Mouse (Mus musculus) ES-E14 (cell line): ENCODE measurements around the gene Nsmce3. TPM values are rescaled to one million over a fixed set of nuclear protein-coding genes. Genes with fewer than 3 reads are reported as not detected.

Experiments
- DNase-seq: peaks from one replicate; pipeline ENCODE4 v3.0.0-alpha.2; 2013; ENCODE audit warnings: low read depth, low spot score
- H3K27ac ChIP-seq: 2 replicates; pipeline ENCODE4 v1.5.1; 2012; ENCODE audit warnings: low read depth, mild to moderate bottlenecking, low read length, moderate library complexity, mixed read lengths; ENCODE audit not compliant: poor library complexity, insufficient read depth, severe bottlenecking
- H3K36me3 ChIP-seq: 2 replicates; pipeline ENCODE4 v1.6.1; 2012; ENCODE audit warnings: mild to moderate bottlenecking, low read length, moderate library complexity, mixed read lengths; ENCODE audit not compliant: control insufficient read depth, poor library complexity, insufficient read depth, severe bottlenecking
- H3K4me1 ChIP-seq, 2 experiments: fragments of 150-350 bp in 1 of 2; sonication (generic) in 1 of 2; 2 replicates each; pipeline ENCODE4 v1.6.1; 2012; ENCODE audit warnings: low read length in 2 of 2, mild to moderate bottlenecking in 1 of 2, mixed read lengths in 1 of 2; ENCODE audit not compliant: control insufficient read depth in 2 of 2, insufficient read depth in 2 of 2, poor library complexity in 1 of 2
- H3K4me3 ChIP-seq, 2 experiments: fragments of 150-350 bp in 1 of 2; sonication (generic) in 1 of 2; 2 replicates each; pipeline ENCODE4 v1.5.1; 2012; ENCODE audit warnings: low read length in 2 of 2, low read depth in 1 of 2, mild to moderate bottlenecking in 1 of 2, mixed read lengths in 1 of 2; ENCODE audit not compliant: insufficient read depth in 1 of 2, poor library complexity in 1 of 2, severe bottlenecking in 1 of 2
- H3K9ac ChIP-seq: 2 replicates; pipeline ENCODE4 v1.6.1; 2012; ENCODE audit warnings: low read depth, mild to moderate bottlenecking, low read length, mixed read lengths; ENCODE audit not compliant: poor library complexity, insufficient read depth, severe bottlenecking
- H3K9me3 ChIP-seq: fragments of 150-350 bp; sonication (generic); 2 replicates; pipeline ENCODE4 v1.6.1; 2012; ENCODE audit warnings: low read depth, mild to moderate bottlenecking, low read length; ENCODE audit not compliant: control insufficient read depth, insufficient read depth
- CHD2 ChIP-seq: IDR thresholded peaks from 2 replicates; pipeline ENCODE4 v1.6.1; 2014; ENCODE audit warnings: mild to moderate bottlenecking, low read depth, low read length, inconsistent platforms
- HCFC1 ChIP-seq: IDR thresholded peaks from 2 replicates; pipeline ENCODE4 v1.6.1; 2012; ENCODE audit warnings: low read length, inconsistent platforms, borderline replicate concordance; ENCODE audit not compliant: insufficient read depth
- MAFK ChIP-seq: IDR thresholded peaks from 2 replicates; pipeline ENCODE4 v1.6.1; 2014; ENCODE audit warnings: mild to moderate bottlenecking, low read depth, low read length, inconsistent platforms; ENCODE audit not compliant: insufficient read depth
- ZC3H11A ChIP-seq: IDR thresholded peaks from 2 replicates; pipeline ENCODE4 v1.6.1; 2012; ENCODE audit warnings: low read depth, mild to moderate bottlenecking, inconsistent platforms, low read length, borderline replicate concordance
- ZNF384 ChIP-seq: IDR thresholded peaks from 2 replicates; pipeline ENCODE4 v1.6.1; 2012; ENCODE audit warnings: low read depth, low read length, inconsistent platforms
- in situ Hi-C, 2 experiments: fragments of 600-800 bp; cut with MboI; formaldehyde crosslinking; loops; one replicate each; pipeline ENCODE4 v1.15.1; 2025; ENCODE audit warnings: low sequenced_read_pairs in 2 of 2, inconsistent platforms in 1 of 2; ENCODE audit not compliant: unreplicated experiment in 2 of 2
- total RNA-seq: library from RNA; depleted of rRNA; stranded (reverse); fragments of 300-350 nt; gene quantifications from 2 replicates; pipeline ENCODE4 v1.2.3, GENCODE M21; 2012

Nsmce3 gene
- total RNA-seq, 1 experiment = 14.3 TPM

DNA sequence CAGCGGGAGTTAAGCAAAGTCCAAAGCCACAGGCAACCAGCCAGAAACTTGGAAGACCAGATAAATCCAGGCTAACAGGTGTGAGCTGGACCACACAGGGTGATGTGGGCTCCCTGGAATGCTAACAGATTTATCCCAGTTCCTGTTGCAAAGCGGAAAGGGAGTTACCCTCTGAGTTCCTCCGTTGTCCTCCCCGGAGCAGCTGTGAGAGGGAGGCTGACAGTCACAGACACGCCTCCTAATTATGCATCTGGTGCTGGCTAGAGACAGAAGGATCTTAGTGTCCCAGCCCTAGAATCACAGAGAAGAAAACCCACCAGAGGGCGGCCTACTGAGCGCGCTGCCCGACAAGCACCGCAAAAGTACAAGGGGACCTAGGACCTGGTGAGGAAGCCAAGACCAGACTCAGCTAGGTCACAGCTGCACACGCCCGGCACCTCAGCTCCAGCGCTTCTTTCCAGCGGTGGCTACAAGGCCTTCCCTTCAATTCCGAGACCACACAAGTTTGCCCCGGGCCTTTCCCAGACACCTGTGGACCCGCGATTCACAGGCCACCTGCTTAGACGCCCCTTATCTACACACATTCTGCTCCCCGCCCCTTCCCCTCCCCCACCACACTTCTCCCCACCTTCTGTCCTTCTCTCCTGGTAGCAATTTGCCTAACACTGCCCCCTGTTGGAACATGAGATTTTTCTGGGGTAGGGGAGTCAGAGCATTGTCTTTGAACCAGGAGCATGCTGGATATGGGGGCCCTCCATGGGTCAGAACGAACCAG, 32.8 kb downstream of the Nsmce3 start:
- Histone ChIP-seq H3K4me1 (peaks cover 6 to 16% of the 10 kb centered on the region in 2 experiments; a peak in 3 of 4 replicates), H3K4me3 (peak overlapping the region; percentile 49 to 50; a peak in 3 of 4 replicates), H3K27ac (peak overlapping the region; percentile 95), H3K9ac (peak overlapping the region; percentile 60), H3K9me3 (no peaks in the 10 kb centered on the region), H3K36me3 (no peaks in the 10 kb centered on the region)
- peak; percentile 90 for DNase-seq
- TF ChIP-seq ZC3H11A (no peak; the same call in 1 of the 2 replicates), CHD2 (no peak), MAFK (peak; percentile 21; the same call in 1 of the 2 replicates), ZNF384 (no peak), HCFC1 (no peak)
- in situ Hi-C loops = no loop called here

DNA sequence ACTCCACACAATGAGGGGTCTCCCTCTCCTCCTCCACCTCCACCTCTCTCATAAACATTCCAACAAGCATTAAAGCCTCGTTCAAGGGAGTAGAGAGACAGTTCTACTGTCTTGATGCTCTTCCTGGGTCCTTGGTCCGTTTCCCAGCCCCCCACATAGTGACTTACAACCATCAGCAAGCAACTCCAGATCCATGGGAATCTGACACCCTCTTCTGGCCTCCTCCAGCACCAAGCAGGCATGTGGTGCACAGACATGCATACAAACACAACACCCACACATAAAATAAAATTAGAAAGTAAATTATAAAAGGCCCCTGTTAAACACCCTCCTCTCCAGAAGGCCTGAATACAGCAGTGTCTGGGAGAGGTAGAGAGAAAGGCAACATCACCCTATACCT, 33.5 kb downstream of the Nsmce3 start:
- Histone ChIP-seq H3K9ac (no peak overlapping the region), H3K9me3 (no peaks in the 10 kb centered on the region), H3K4me3 (peak overlapping the region in 1 of 2 experiments; percentile 4; a peak in 1 of 4 replicates), H3K4me1 (peaks cover 6 to 16% of the 10 kb centered on the region in 2 experiments; a peak in 3 of 4 replicates), H3K27ac (peak overlapping the region; percentile 40), H3K36me3 (no peaks in the 10 kb centered on the region)
- in situ Hi-C loops = no loop called here
- no peak for DNase-seq
- TF ChIP-seq ZNF384 = no peak
- TF ChIP-seq HCFC1 = no peak
- TF ChIP-seq CHD2 = no peak
- TF ChIP-seq MAFK = no peak
- TF ChIP-seq ZC3H11A = no peak

DNA sequence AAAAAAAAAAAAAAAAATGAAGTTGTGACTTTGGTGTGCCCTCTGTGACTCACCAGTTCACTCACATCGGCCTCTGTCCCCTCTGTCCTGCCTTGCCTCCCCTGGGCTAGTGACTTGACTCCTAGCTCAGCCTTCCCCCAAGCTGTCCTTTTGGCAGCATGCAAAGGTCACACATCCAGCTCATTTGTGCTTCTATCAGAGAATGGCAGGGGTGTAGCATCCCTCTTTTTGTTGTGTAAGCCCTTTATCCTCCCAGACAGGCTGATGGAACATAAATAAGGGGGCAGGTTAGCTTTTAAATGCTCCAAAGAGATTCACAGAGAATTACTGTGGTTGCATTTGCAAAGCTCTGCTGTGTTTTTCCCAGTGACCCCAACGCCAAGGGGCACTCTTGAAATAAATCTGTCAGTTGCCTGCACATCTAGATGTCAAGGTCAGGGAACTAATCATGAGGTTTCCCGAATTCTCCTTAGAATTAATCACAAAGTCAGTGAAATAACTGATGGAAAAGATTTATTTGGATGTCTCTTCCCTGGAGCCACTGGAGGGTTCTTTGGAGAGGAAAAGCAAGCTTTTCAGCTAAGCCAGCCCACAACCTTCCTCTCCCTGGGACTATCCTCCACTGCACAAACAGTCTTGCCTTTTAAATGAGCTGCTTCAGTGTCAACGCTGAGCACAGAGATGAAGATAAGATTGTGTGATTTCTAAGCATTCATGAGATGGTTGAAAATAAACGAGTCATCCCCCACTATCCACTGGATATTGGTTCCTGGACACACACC, 42.4 kb downstream of the Nsmce3 start:
- Histone ChIP-seq H3K27ac (peak overlapping the region; percentile 60; the same call in 1 of the 2 replicates), H3K9ac (no peak overlapping the region), H3K4me3 (no peak overlapping the region), H3K9me3 (no peaks in the 10 kb centered on the region), H3K36me3 (no peaks in the 10 kb centered on the region), H3K4me1 (peaks cover 6 to 10% of the 10 kb centered on the region in 2 experiments; a peak in 2 of 4 replicates)
- peak; percentile 53 for DNase-seq
- in situ Hi-C loops = no loop called here
- no peak for TF ChIP-seq MAFK
- no peak for TF ChIP-seq ZC3H11A
- peak; percentile 67; the same call in 1 of the 2 replicates for TF ChIP-seq ZNF384

DNA sequence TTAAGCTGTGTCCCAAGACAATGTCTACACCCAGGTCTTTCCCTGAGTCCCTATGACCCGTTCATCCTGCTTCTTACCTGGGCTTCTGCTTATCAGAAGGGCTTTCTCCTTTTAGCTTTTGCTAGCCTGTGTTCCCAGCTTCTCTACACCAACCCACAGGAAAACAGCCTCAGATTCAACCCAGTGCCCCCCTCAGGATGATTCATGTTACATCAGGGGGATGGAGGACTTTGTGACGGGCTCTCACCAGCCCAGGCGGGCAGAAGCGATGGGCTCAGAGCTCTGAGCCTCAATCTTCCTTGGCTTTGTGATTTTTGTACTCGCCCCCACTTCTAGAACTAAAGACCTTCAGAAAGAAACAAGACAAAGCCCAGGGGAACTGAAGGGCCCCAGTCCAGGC, 51.7 kb downstream of the Nsmce3 start:
- in situ Hi-C loops = no loop called here
- H3K9me3 ChIP-seq = no peaks in the 10 kb centered on the region
- no peak overlapping the region for H3K9ac ChIP-seq
- H3K36me3 ChIP-seq = no peaks in the 10 kb centered on the region
- H3K4me3 ChIP-seq = no peak overlapping the region
- no peak for DNase-seq
- no peak overlapping the region for H3K27ac ChIP-seq
- H3K4me1 ChIP-seq = peaks cover 0 to 2% of the 10 kb centered on the region in 2 experiments; a peak in 1 of 4 replicates
- no peak for TF ChIP-seq ZNF384
- no peak for TF ChIP-seq MAFK
- no peak for TF ChIP-seq ZC3H11A
- TF ChIP-seq CHD2 = no peak
- no peak for TF ChIP-seq HCFC1
